Mouse (Mus musculus) megakaryocyte, embryonic 14.5 days (primary cell): Measurements from ENCODE around the gene Hes2.

Experiments
- FLI1 ChIP-seq: IDR thresholded peaks from 2 replicates; pipeline ENCODE4 v1.6.1; 2012; ENCODE audit warnings: low read length, inconsistent platforms, mixed read lengths
- GATA1 ChIP-seq: IDR thresholded peaks from 3 replicates; pipeline ENCODE4 v1.6.1; 2012; ENCODE audit warnings: mixed read lengths, low read length, inconsistent platforms, borderline replicate concordance

- TF ChIP-seq GATA1 (no peak), FLI1 (no peak)
Measured at GRCm38 (mm10) chr4:152120311-152121182, 38.1 kb upstream of the Hes2 start.
